Mouse (Mus musculus): ENCODE data around the gene Cdhr3. TPM values are rescaled to one million over a fixed set of nuclear protein-coding genes. Genes with fewer than 3 reads are reported as not detected.
A peak's percentile ranks its signal among the peaks of the same experiment; 100 is the strongest.
"Not testable (repeated sequence)": the region's sequence is repeated elsewhere in the genome, so short reads cannot be mapped to it uniquely, and the experiment has no call there.

Cdhr3 gene
- polyA plus RNA-seq, 1 experiment from 2014 or later, result 0.43 TPM

DNA sequence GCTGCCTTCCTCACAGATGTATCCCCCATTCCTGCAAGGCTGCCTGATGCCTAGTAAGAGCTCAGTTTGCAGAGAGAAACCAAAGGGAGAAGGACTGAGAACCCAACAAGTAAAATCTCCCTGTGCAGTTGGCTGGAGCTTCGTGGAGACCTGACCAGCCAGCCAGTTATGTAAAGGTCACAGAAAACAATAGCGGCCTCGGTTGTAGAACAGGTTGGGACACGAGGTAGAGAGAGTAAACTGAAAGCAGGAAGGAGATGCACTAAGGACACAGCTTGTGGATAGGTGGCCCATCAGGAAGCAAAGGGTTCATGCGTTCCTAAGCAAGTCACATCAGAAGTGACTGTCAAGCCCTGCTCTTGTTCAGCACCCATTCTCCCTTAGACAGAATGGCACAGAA, 86.8 kb downstream of the Cdhr3 start:
- no peak for DNase-seq (ENCODE audit: low spot score)
- Histone ChIP-seq H3K27me3 (ENCODE audit: insufficient read depth, poor library complexity, severe bottlenecking) (0 out of 2 replicates have a peak, but pooled peaks cover 4% of the 10 kb centered on the region), H3K4me3 (no peak overlapping the region), H3K36me3 (no peaks in the 10 kb centered on the region), H3K27ac (no peak overlapping the region), H3K9me3 (no peaks in the 10 kb centered on the region), H3K4me1 (peaks cover 10% of the 10 kb centered on the region; the same call in 1 of the 2 replicates)
- 76% methylated on average over 5 of the region's 5 CpGs for WGBS

DNA sequence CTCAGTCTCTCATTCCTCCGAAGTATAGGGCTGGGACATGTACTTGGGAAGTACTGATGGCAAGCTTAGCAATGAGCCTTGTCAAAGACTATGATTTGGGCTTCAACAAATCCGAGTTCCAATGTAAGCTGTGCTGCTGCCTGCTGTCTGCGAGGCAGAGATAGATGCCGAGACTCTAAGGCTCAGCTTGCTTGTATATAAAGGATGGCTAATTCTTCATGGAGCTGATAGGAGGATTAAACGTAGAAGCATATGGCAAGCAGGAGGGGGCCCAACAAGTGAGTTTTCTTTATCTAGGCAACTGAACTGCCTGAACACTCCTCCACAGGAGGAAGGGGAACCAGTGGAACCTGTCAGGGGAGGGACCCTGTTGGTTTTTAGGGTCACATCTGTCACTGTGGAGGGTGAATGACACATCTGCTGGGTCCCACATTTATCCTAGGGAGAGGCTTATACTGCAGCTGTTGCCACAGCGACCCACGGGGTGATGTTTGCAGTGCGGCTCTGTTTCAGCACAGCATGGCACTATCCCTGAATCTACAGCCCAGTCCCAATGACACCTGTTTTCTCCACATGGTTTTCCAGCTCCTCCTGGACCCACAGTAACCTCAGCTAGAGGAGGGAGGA, 89.2 kb downstream of the Cdhr3 start:
- Histone ChIP-seq H3K9me3 (no peaks in the 10 kb centered on the region), H3K4me3 (no peak overlapping the region), H3K27ac (no peak overlapping the region), H3K36me3 (no peaks in the 10 kb centered on the region), H3K4me1 (peaks cover 4% of the 10 kb centered on the region; the same call in 1 of the 2 replicates), H3K27me3 (ENCODE audit: insufficient read depth, poor library complexity, severe bottlenecking) (no peaks in the 10 kb centered on the region)
- DNase-seq (ENCODE audit: low spot score), result peak; percentile 58
- WGBS, result 64% methylated on average over 8 of the region's 8 CpGs

DNA sequence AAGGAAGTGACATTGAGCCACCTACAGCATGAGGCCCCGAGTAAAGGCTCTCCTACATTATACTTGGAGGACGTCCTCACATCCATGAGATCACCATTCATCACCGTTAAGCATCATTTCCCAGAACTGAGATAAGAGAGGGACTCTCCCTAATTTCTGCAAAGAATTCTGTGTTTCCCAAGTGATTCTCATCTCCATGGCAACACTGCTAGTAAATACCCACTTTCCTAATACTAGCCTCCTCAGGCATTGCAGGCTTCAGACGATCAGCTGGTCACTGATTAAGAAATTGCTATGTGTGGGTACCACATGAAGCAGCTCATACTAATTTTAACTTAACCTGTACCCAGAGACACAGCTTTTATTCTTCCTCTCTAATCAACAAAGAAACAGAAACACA, 92.3 kb downstream of the Cdhr3 start:
- no peaks in the 10 kb centered on the region for H3K9me3 ChIP-seq
- H3K27me3 ChIP-seq (ENCODE audit: insufficient read depth, poor library complexity, severe bottlenecking), result no peaks in the 10 kb centered on the region
- H3K4me1 ChIP-seq, result peaks cover 1% of the 10 kb centered on the region; the same call in 1 of the 2 replicates
- H3K4me3 ChIP-seq, result no peak overlapping the region
- no peak for DNase-seq (ENCODE audit: low spot score)
- no peaks in the 10 kb centered on the region for H3K36me3 ChIP-seq
- 63% methylated on average over 4 of the region's 4 CpGs for WGBS
- H3K27ac ChIP-seq, result no peak overlapping the region

DNA sequence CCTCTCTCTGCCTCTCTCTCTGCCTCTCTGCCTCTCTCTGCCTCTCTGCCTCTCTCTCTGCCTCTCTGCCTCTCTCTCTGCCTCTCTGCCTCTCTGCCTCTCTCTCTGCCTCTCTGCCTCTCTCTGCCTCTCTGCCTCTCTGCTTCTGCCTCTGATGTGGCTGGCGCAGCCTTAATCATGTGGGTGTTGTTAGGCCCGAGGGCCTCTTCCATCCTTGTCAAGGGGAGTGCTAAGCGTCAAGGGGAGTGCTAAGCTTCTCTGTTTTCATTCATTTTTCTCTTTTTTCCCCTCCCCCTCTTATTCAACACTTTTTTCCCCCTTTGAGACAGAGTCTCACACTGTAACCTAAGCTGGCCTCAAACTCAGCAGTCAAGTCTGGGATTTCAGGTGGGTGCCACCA, 92.9 kb downstream of the Cdhr3 start:
- H3K36me3 ChIP-seq; H3K9me3 ChIP-seq; H3K27me3 ChIP-seq (ENCODE audit: insufficient read depth, poor library complexity, severe bottlenecking); H3K4me1 ChIP-seq; H3K4me3 ChIP-seq; H3K27ac ChIP-seq; DNase-seq (ENCODE audit: low spot score): not testable (repeated sequence)
- WGBS, result 31% methylated on average over 3 of the region's 3 CpGs

DNA sequence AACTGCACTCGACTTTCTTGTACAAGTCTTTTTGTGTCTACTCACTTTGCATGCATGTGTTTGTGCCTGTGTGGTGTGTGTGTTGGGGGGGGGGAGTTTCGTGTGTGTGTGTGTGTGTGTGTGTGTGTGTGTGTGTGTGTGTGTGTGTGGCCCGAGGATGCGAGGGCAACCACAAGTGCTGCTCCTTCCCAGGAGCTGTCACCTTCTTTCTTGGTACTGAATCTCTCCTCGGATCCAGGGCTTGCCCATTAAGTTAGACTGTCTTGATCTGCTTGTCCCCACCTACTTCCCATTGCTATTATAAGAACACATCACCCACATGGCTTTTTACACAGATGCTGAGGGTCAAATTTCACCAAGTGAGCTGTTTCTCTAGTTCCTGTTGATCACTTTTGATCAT, 93.9 kb downstream of the Cdhr3 start:
- WGBS, result 46% methylated on average over 5 of the region's 5 CpGs
- H3K9me3 ChIP-seq, result no peaks in the 10 kb centered on the region

DNA sequence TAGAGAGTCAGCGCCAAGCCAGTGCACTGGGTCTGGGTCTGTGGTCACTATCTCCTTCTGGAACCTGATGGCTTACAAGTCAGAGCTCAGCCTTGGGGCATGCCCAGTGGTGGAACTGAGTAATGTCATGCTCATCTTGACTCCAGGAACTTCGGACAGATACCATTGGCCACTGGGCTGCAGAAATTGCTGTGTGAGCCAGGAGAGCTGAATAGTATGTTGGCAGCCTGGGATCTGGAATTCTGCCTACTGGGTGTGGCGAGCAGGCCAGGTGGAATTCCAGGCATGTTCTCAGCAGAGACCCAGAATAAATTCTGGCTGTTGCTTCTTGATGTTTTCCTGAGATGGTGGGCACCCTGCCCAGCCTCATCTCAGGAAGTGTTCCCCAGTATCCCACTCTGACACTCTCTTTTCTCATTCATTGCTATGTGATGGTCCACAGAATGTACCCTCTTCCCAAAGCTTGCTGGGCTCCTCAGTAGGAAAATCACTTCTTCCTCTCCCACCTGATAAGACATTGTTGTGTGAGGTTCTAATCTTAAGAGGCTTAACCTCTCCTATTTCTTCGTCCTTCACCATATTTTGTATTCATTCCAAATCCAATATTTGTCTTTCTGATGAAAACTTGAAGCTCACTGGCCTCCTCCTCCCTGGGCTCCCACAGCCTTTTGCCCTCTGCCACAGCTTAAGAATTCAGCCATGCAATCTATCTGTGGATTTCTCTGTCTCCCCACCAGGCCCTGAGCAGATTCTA, 97.4 kb downstream of the Cdhr3 start:
- no peak overlapping the region for H3K4me3 ChIP-seq
- no peak for DNase-seq (ENCODE audit: low spot score)
- no peak overlapping the region for H3K27ac ChIP-seq
- peaks cover 7% of the 10 kb centered on the region for H3K4me1 ChIP-seq
- WGBS, result 64% methylated on average over 4 of the region's 4 CpGs
- no peaks in the 10 kb centered on the region for H3K36me3 ChIP-seq
- no peaks in the 10 kb centered on the region for H3K9me3 ChIP-seq
- no peaks in the 10 kb centered on the region for H3K27me3 ChIP-seq (ENCODE audit: insufficient read depth, poor library complexity, severe bottlenecking)

More for the DNA sequence above, 93.9 kb downstream of the Cdhr3 start:
- Histone ChIP-seq H3K4me3 (no peak overlapping the region), H3K4me1 (peaks cover 7% of the 10 kb centered on the region), H3K36me3 (no peaks in the 10 kb centered on the region), H3K27me3 (ENCODE audit: insufficient read depth, poor library complexity, severe bottlenecking) (no peaks in the 10 kb centered on the region), H3K27ac (no peak overlapping the region)
- no peak for DNase-seq (ENCODE audit: low spot score)

DNA sequence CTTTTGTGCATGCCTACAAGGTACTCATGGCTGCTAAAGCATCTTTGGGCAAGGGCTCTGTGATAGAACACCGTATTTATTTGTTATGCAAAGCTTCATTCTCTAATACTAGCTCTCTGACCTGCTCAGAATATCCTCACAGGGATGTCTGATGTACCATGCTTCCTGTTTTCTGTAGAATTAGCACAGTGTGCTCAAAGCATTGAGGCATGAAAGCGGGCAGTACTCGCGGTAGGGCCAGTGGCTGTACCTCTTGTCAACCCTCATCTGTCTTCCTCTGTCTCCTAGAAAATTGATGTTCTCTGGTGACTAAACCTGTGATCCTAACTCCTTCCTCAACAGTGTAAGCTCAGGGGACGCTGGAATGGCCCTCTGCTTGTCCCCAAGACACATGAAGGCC, 98.6 kb downstream of the Cdhr3 start:
- WGBS, result 79% methylated on average over 5 of the region's 5 CpGs
- Histone ChIP-seq H3K9me3 (no peaks in the 10 kb centered on the region), H3K4me1 (peaks cover 7% of the 10 kb centered on the region), H3K4me3 (no peak overlapping the region), H3K27me3 (ENCODE audit: insufficient read depth, poor library complexity, severe bottlenecking) (no peaks in the 10 kb centered on the region), H3K36me3 (no peaks in the 10 kb centered on the region), H3K27ac (no peak overlapping the region)
- no peak for DNase-seq (ENCODE audit: low spot score)

DNA sequence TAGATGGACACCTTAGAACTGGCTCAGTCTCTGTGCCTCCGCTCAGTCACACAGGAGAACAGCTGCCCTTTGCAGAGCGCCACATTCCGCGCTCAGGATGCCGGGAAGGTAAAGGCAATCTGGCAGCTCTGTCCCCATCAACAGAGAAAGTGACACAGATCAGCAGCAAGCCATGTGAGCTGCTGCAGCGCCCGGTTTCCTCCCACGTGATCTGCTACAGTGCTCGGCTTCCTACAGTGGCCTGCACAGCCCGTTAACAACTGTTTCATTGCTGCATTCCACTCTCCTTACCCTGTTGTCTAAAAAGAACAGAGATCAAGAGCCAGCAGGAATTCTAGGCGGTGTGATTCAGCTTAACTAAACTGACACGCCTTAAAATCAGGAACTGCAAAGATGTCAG, 102.9 kb downstream of the Cdhr3 start:
- no peaks in the 10 kb centered on the region for H3K27me3 ChIP-seq (ENCODE audit: insufficient read depth, poor library complexity, severe bottlenecking)
- H3K9me3 ChIP-seq, result no peaks in the 10 kb centered on the region
- no peaks in the 10 kb centered on the region; the same call in 1 of the 2 replicates for H3K4me1 ChIP-seq
- H3K27ac ChIP-seq, result peak overlapping the region; percentile 65
- H3K36me3 ChIP-seq, result no peaks in the 10 kb centered on the region
- 53% methylated on average over 12 of the region's 12 CpGs for WGBS
- DNase-seq (ENCODE audit: low spot score), result no peak
- 0 out of 2 replicates have a peak overlapping the region, but pooled peaks have one; percentile 15 for H3K4me3 ChIP-seq

DNA sequence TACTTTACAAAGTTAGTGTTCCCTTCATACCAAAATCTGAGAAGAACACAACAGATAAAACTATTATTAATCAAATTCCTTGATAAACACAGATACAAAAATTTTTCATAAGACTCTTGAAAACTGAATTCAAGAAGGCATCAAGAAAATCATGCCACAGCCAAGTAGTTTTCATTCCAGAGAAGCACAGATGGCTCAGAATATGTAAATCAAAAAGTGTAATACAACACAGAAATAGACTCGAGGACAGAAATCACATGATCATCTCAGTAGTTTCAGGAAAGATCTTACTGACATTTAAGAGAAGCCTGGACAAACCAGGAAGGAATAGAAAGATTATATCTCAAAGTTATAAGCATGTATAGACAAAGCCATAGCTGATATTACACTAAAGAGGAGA, 106.4 kb downstream of the Cdhr3 start:
- whole genome bisulfite sequencing, result 73% methylated on average over 1 of the region's 1 CpGs
- no peak overlapping the region for H3K4me3 ChIP-seq
- no peaks in the 10 kb centered on the region for H3K36me3 ChIP-seq
- H3K27me3 ChIP-seq (ENCODE audit: insufficient read depth, poor library complexity, severe bottlenecking), result no peaks in the 10 kb centered on the region
- H3K4me1 ChIP-seq, result no peaks in the 10 kb centered on the region; the same call in 1 of the 2 replicates
- no peaks in the 10 kb centered on the region for H3K9me3 ChIP-seq
- H3K27ac ChIP-seq, result no peak overlapping the region
- DNase-seq (ENCODE audit: low spot score), result no peak

Small RNA genes within 50 kb of the gene (microRNA-seq; reads per million reads assigned to microRNA genes)
- not detected for gene Gm22904

Other genes with a start within 250 kb of the Cdhr3 start
- gene Sypl, start 139.0 kb downstream of the Cdhr3 start, polyA plus RNA-seq (2016; fragmentation: Nextera tagmentation; extraction: Ambion mirVana), result 80.8 and 91.5 TPM in 2 replicates
- gene Atxn7l1, start 54.8 kb upstream of the Cdhr3 start, polyA plus RNA-seq (2016; fragmentation: Nextera tagmentation; extraction: Ambion mirVana), result 11.5 and 13.6 TPM in 2 replicates

Measured in heart, embryonic 10.5 days (tissue).